Mouse (Mus musculus): ENCODE data around the gene Blmh.

Gene Blmh

GRCm38 (mm10) chr11:76997916-76998704, 73.5 kb downstream of the Blmh start, which contains the start of gene Slc6a4:
Gene Slc6a4 (plus strand): TSS chr11:76998603.
- no peak for DNase-seq (ENCODE audit: low spot score in 2 of 2)

DNA sequence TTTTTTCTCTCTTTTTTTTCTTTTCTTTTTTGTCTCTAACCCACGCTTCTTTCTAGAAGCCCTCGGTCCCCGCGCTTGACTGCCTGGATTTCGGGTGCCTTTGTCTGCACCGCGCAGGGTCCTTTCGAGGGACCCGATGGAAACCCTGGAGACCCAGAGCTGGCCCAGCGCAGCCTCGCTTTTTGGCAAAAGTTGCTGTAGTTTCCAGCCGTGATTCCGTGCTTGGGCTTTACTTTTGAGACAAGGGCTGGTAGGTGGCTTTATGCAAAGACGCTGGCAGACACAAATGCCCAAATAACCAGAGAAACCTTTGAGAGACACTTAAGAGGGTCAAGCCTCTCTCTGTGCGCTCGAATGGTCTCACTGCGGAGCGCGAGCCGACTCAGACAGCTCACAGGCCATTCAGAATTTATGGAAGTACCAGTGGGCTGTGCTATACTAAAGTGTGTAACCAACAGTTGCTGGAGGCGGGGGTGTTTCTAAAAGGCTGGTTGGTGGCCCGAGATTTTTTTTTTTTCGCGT, 74.2 kb downstream of the Blmh start:
- no peak for DNase-seq (ENCODE audit: low spot score in 2 of 2)

DNA sequence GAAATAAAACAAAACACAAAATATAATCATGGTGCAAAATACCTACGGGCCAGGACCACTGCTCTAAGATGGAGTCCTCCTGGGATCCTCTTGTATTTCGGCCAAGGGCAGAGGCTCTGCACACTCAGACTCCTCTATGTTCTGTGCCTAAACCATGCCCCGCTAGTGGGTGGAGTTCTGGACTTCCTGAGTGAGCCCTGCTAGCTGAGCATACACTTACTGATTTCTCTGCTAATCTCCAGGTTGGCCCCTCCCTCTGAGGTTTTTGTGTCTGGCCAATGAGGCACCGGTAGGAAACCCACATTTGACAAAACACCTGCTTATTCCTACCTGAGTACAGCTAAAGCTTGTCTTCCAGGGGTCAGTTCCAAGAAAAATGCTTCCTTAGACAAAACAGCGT, 76.1 kb downstream of the Blmh start:
- DNase-seq (ENCODE audit: low spot score in 2 of 2) = no peak

- DNase-seq (ENCODE audit: low spot score in 2 of 2) = no peak
These were observed 77.8 kb downstream of the Blmh start for GRCm38 (mm10) chr11:77002361-77002760.

DNA sequence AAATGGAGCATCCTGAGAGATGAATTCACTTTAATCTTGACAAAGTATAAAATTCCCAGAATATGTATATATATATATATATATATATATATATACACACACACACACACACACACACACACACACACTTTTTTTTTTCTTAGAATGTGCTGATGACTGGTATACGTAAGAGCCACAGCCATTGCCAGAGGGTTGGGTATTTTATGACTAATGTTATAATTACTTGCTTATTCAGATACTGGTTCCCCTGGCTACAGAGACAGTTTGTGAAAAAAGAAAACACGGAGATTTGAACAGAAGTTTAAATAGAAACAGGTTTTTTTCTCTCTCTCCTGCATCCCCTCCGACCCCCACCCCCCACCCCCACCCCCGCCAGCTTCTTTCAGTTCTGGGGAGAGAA, 81.3 kb downstream of the Blmh start:
- no peak for DNase-seq (ENCODE audit: low spot score in 2 of 2)

DNA sequence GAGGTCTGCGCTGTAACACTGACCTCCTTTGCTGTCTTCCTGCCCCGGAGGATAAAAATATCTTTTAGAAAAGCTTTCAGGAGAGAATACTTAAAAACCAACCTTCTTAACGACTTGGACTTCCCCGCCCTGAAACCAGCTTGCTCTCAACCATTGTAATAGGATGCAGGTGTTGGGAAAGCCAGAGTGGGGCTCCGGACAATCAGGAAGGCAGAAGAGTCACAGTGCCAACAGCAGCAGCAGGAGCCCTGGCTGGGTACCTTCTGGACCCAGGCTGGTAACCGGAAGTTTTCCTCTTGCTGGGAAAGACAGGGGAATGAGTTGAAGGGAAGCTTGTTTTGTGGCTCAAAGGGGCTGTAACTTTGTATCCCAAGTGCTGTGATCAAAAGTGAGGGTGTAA, 82.0 kb downstream of the Blmh start:
- no peak for DNase-seq (ENCODE audit: low spot score in 2 of 2)

DNA sequence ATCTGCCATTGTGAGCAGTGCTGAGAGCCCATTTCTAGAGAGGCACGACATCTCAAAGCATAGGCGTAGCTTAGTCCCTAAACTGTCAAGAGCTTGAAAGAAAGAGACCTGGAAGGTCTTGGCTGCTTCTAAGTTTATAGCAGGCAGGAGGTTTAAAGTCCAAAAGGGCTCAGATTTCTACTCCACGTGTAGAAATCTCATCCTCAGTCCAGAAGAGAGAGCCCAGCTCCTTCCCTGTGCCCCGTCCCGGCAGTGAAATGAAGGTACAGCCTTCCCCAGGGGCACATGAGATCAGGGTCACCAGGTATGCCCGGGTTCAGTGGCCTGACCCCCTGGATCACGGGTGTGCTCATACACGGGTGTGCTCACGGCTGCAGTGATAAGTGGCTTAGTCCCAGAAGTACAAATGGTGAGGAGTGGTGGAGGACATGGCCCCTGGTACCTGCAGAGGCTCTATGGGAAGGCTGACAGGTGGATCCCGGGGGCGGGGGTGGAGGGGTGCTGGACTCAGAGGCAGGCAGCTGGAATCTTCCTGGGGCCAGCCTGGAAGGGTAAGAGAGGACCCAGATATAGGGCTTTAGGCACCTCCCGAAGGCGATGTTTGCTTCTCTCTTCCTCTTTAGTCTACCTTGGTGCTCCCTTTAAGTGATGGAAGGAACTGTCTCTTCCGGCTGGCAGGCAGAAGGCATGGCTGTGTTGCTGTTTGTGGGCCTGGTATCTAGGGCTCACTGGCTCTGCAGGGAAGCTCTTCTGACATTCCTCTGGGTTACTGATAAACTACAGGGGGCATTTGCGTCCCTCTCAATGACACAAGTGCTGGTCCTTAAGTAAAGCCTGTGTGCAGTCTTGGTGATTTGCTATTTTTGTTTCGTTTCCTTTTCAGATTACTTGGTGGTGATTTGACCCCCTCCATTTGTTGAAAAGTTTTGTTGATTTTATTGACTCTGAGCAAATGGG, 84.7 kb downstream of the Blmh start:
- no peak for DNase-seq (ENCODE audit: low spot score in 2 of 2)

DNA sequence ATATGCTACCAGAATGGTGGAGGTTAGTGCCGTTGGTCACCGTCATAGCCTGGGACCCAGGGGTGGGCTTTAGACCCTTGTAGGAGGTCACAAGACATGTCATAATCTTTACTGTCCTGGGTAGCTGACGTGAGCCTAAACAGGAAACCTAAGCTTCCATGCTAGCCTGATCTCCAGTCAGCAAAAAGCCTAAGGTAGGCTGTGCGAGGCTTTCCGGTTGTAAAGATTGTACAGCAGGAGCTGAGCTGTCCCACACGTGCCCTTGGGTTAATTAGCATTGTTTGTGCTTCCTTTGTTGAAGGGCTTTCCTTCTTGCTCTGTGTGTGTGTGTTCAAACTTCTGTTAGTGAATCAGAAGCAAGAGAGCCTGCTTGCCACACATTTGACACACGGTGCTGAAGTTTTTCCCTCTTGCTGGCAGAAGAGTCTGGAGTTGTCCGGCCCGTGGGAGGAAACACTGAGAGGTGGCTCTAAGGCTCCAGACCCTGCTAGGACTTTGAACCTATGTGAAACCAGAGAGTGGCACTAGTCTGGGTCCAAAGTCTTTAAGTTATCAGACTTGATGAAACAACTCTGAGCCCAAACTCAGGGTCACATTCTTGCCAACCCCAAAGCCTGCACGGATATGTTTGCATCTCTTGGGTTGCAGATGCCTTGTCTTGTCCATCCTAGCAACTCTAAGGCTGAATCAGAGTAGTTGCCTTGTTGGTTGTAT, 86.3 kb downstream of the Blmh start:
- no peak for DNase-seq (ENCODE audit: low spot score in 2 of 2)

DNA sequence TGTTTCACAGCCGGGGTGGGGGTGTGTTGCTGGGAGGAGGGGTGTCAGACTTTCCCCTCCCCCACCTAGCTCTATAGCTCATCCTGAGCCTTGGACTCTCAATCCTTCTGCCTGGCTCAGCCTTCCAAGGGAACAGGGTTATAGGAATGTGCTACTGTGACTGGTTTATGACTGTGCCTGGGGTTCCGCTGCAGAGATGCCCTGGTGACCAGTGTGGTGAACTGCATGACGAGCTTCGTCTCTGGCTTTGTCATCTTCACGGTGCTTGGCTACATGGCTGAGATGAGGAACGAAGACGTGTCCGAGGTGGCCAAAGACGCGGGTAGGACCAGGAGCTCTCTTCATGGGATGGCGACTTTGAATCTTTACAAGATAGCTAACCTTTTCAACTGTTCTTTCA, 93.4 kb downstream of the Blmh start:
- DNase-seq (ENCODE audit: low spot score in 2 of 2) = no peak

DNA sequence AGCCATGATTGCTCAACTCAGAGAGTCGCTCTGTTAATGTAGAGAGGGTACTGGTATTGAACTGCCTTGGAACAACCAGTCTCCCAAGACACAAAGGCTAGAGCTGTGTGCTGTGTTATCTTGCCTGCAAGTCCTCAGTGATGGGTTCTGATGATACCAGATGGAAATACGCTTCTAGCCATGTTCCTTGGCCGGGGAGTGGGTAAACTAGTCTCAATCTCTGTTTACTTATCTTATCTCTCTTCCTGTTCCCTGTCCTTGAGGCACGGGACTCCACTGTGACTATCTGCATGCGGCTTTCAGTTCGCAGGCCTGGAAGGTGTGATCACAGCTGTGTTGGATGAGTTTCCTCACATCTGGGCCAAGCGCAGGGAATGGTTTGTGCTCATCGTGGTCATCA, 94.9 kb downstream of the Blmh start:
- no peak for DNase-seq (ENCODE audit: low spot score in 2 of 2)

- no peak for DNase-seq (ENCODE audit: low spot score in 2 of 2)
These were observed 97.3 kb downstream of the Blmh start for GRCm38 (mm10) chr11:77021749-77022396.

DNA sequence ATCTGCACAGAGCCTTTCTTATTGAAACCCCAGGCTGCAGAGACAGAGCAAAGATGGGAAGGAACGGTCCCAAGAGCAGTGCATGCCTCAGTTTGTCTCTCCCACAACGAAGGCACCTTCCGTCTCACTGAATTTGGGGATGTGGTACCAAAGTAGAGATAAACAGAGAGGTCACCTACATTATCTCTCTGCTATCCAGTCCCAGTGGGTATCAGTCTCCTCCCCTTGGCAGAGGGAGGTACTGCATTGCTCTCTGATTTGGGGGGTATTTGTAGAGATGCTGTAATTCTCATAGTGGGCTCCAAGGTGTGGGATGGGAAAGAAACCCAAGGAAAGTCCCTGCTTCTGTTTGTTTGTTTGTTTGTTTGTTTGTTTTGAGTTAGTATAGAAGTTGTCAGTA, 102.0 kb downstream of the Blmh start:
- no peak for DNase-seq (ENCODE audit: low spot score in 2 of 2)

GRCm38 (mm10) chr11:77028157-77028556, 103.5 kb downstream of the Blmh start:
- DNase-seq (ENCODE audit: low spot score in 2 of 2) = no peak

GRCm38 (mm10) chr11:77031151-77031934, 106.7 kb downstream of the Blmh start:
- no peak for DNase-seq (ENCODE audit: low spot score in 2 of 2)

All from right cerebral cortex, postnatal 36 days (tissue).